Mouse (Mus musculus): ENCODE results near the gene Timm17a. TPM values are rescaled to one million over a fixed set of nuclear protein-coding genes. Genes with fewer than 3 reads are reported as not detected.

Gene Timm17a
- polyA plus RNA-seq (2015; fragmentation: Nextera tagmentation; extraction: Ambion mirVana), result 141 and 151 TPM in 2 replicates

DNA sequence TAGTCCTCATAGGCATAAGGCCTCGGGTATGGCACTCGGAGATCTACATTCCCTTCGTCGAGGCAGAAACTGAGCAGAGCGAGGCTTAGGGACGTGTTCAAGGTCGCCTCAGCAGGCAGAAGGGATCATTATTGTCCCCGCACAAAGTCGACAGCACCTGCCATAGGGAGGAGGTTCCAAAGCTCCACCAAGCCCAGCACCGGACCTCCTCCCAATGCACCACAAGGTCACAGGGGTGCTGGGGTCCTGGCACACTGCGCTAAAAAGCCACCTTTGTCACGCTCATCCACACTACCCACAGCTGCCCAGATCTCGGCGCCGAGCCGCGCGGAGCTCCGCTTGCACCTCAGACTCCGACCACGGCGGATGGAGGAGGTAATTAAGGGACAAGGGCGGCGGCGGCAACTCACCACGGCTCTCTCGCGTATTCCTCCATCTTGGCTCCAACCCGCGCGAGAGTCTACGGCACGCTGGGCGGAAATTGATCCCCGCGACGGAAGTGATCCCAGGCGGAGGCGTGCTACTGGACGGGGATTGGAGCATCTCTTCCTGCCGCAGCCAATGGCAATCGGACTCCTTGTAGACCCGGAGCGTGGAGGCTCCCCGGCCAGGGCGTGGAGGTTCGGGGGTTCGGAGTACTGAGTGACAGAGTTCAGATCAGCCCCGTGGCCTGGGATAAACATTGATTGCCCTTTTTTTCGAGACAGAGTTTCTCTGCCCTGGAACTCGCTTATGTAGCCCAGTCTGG, at the start of gene Timm17a:
Gene Timm17a, minus strand, starts transcription at position 495 of the 748 bp plus-strand sequence.
- H3K4me3 ChIP-seq, result peak within 1 kb of the TSS; percentile 61
- no peaks in the 10 kb centered on the region for H3K9me3 ChIP-seq
- H3K4me2 ChIP-seq (replicated peaks), result peak within 1 kb of the TSS; percentile 84
- H3K27ac ChIP-seq (replicated peaks), result peak within 1 kb of the TSS; percentile 78
- H3K27me3 ChIP-seq, result no peaks in the 10 kb centered on the region
- peak within 1 kb of the TSS; percentile 90 for H3K9ac ChIP-seq (replicated peaks)
- under 1% methylated on average over 51 of the region's 51 CpGs for WGBS
- H3K36me3 ChIP-seq, result peaks cover 10% of the 10 kb centered on the region
- H3K4me1 ChIP-seq, result peaks cover 22% of the 10 kb centered on the region
- peak; percentile 100 for ATAC-seq (replicated peaks)

GRCm38 (mm10) chr1:135362115-135362514, 48.5 kb upstream of the Timm17a start:
- ATAC-seq (replicated peaks), result no peak

DNA sequence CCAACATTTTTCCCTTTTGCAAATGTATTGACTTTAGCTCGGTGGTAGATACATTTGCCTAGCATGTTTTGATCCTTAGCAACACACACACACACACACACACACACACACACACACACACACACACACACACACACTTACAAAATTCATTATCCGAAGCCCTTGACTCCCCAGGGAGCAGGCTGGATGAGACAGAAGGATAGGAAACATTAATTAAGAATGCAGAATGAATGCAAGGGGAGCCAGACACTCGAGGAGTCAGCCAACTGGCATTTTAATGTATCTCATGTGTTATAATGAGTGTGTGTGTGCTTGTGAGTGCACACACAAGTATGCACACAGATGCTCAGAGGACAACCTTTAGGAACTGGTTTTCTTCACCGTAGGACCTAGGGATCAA, 47.9 kb upstream of the Timm17a start:
- Histone ChIP-seq H3K27ac (replicated peaks) (no peak overlapping the region; the same call in 1 of the 2 replicates), H3K9me3 (no peaks in the 10 kb centered on the region), H3K27me3 (no peaks in the 10 kb centered on the region), H3K36me3 (no peaks in the 10 kb centered on the region), H3K4me1 (no peaks in the 10 kb centered on the region), H3K9ac (replicated peaks) (no peak overlapping the region), H3K4me3 (no peak overlapping the region), H3K4me2 (replicated peaks) (no peak overlapping the region)
- ATAC-seq (replicated peaks), result no peak
- WGBS, result 52% methylated on average over 4 of the region's 4 CpGs

More at GRCm38 (mm10) chr1:135362115-135362514, 48.5 kb upstream of the Timm17a start:
- no peaks in the 10 kb centered on the region for H3K9me3 ChIP-seq
- no peaks in the 10 kb centered on the region for H3K27me3 ChIP-seq
- H3K36me3 ChIP-seq, result no peaks in the 10 kb centered on the region
- H3K9ac ChIP-seq (replicated peaks), result no peak overlapping the region
- no peak overlapping the region for H3K4me3 ChIP-seq
- H3K4me1 ChIP-seq, result no peaks in the 10 kb centered on the region
- no peak overlapping the region for H3K4me2 ChIP-seq (replicated peaks)
- H3K27ac ChIP-seq (replicated peaks), result no peak overlapping the region; the same call in 1 of the 2 replicates

DNA sequence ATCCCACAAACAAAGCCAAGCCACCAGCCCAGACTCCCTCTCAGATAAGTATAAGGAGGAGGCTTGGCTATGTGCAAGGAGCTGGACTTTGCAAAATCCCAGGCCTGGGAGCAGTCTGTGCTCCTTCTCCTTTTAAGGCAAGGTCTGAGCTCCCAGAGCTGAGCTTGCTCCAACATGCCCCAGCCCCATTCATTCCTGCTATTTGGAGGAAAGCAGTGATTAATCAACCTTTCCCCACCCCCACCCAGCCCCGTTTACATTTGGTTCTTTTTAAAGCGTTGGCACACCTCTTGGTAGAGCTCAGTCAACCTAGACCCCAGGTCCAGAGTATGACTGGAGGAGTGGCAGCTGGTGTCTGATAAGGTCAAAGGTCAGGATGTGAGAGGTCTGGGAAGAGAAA, 45.5 kb upstream of the Timm17a start:
- no peak overlapping the region for H3K4me3 ChIP-seq
- ATAC-seq (replicated peaks), result no peak
- H3K9ac ChIP-seq (replicated peaks), result no peak overlapping the region
- no peaks in the 10 kb centered on the region for H3K36me3 ChIP-seq
- H3K27ac ChIP-seq (replicated peaks), result no peak overlapping the region
- 48% methylated on average over 2 of the region's 2 CpGs for WGBS
- no peaks in the 10 kb centered on the region for H3K27me3 ChIP-seq
- no peak overlapping the region for H3K4me2 ChIP-seq (replicated peaks)
- H3K9me3 ChIP-seq, result no peaks in the 10 kb centered on the region
- H3K4me1 ChIP-seq, result no peaks in the 10 kb centered on the region

DNA sequence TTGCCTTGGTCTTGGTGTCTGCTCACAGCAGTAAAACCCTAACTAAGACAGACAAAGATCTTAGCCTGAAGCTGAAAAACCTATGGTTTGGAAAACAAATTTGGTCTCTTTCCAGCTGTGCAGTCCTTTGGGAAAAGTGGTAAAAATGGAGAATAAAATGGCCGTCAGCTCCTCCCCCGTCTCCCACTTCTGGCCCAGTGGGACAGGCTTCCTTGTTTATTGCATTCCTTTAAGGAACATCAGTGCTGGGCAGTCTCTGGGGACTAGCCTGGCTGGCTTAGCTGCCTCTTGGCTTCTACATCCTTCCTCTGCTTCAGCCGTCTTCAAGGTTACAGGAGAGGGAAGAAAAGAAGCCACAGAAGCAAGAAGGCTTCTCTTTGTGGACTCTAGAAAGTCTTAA, 38.4 kb upstream of the Timm17a start:
- WGBS, result 81% methylated on average over 3 of the region's 3 CpGs
- H3K9ac ChIP-seq (replicated peaks), result no peak overlapping the region
- no peaks in the 10 kb centered on the region for H3K9me3 ChIP-seq
- H3K27me3 ChIP-seq, result no peaks in the 10 kb centered on the region
- H3K4me3 ChIP-seq, result no peak overlapping the region
- no peak overlapping the region for H3K27ac ChIP-seq (replicated peaks)
- no peaks in the 10 kb centered on the region for H3K4me1 ChIP-seq
- H3K36me3 ChIP-seq, result no peaks in the 10 kb centered on the region
- H3K4me2 ChIP-seq (replicated peaks), result no peak overlapping the region
- ATAC-seq (replicated peaks), result no peak

DNA sequence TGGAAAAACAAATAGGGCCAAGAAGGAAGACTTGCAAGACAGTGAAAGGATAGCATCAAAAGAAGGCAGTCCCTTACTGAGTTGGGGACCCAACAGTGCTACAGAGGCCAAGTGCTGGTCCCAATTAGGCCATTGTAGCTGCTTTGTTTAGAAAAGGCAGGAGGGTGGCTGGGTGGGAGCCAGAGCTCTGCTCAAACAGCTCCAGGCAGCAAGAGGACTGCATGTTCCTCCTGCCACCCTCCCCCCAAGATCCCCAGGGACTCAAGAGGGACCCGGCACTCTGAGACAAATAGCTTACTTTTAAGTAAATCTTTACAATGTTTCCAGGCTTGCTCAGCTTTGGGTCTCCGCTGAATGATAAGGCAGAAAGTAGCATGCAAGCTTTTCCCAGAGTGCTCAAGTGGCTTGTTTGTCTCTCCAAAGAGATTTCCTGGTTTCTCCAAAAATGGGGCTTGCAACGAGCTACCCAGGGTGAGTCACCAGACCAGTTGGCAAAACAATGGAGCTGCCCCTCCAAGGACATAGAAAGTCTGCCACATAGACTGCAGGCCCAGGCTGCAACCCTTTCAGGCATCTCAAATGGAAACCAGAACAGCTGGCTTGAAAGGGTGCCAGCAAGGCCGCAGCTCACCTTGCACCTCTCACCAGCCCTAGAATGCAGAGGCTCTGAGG, 34.1 kb upstream of the Timm17a start:
- Histone ChIP-seq H3K27ac (replicated peaks) (no peak overlapping the region), H3K9me3 (no peaks in the 10 kb centered on the region), H3K4me3 (no peak overlapping the region), H3K4me1 (no peaks in the 10 kb centered on the region), H3K27me3 (no peaks in the 10 kb centered on the region), H3K36me3 (no peaks in the 10 kb centered on the region), H3K4me2 (replicated peaks) (no peak overlapping the region), H3K9ac (replicated peaks) (no peak overlapping the region)
- no peak for ATAC-seq (replicated peaks)
- 47% methylated on average over 4 of the region's 4 CpGs for WGBS

DNA sequence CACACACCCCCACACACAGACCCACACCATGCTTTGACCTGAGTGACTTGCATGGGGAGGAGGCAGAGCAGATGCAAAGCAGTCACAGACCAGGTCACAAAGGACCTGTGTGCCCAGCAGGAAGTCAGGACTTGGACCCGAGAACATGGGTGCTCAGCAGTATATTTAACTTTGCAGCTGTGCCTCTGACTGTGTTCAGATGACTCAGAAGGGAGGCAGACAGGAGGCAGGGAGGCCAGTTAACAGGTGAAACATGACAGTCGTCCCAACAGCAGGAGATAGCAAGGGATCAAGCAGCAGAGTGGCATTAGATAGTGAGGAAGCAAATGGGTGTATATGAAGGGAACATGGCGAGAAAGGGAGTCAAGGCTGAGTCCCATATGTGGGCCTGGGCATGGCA, 33.3 kb upstream of the Timm17a start:
- no peak overlapping the region for H3K9ac ChIP-seq (replicated peaks)
- H3K36me3 ChIP-seq, result no peaks in the 10 kb centered on the region
- H3K4me3 ChIP-seq, result no peak overlapping the region
- H3K9me3 ChIP-seq, result no peaks in the 10 kb centered on the region
- no peaks in the 10 kb centered on the region for H3K4me1 ChIP-seq
- no peak overlapping the region for H3K27ac ChIP-seq (replicated peaks)
- 70% methylated on average over 3 of the region's 3 CpGs for WGBS
- H3K4me2 ChIP-seq (replicated peaks), result no peak overlapping the region
- no peak for ATAC-seq (replicated peaks)
- no peaks in the 10 kb centered on the region for H3K27me3 ChIP-seq

- H3K36me3 ChIP-seq, result no peaks in the 10 kb centered on the region
- no peak overlapping the region for H3K4me2 ChIP-seq (replicated peaks)
- H3K9me3 ChIP-seq, result no peaks in the 10 kb centered on the region
- no peak overlapping the region for H3K9ac ChIP-seq (replicated peaks)
- H3K4me3 ChIP-seq, result no peak overlapping the region
- H3K27ac ChIP-seq (replicated peaks), result no peak overlapping the region
- no peak for ATAC-seq (replicated peaks)
- H3K27me3 ChIP-seq, result no peaks in the 10 kb centered on the region
- 70% methylated on average over 4 of the region's 4 CpGs for WGBS
- no peaks in the 10 kb centered on the region for H3K4me1 ChIP-seq
Measured at GRCm38 (mm10) chr1:135344026-135344425, 30.4 kb upstream of the Timm17a start.

- Histone ChIP-seq H3K27ac (replicated peaks) (no peak overlapping the region), H3K9ac (replicated peaks) (no peak overlapping the region), H3K4me3 (no peak overlapping the region), H3K27me3 (no peaks in the 10 kb centered on the region), H3K9me3 (no peaks in the 10 kb centered on the region), H3K4me1 (no peaks in the 10 kb centered on the region), H3K4me2 (replicated peaks) (no peak overlapping the region), H3K36me3 (no peaks in the 10 kb centered on the region)
- WGBS, result 86% methylated on average over 8 of the region's 8 CpGs
- no peak for ATAC-seq (replicated peaks)
Measured at GRCm38 (mm10) chr1:135341947-135342346, 28.4 kb upstream of the Timm17a start.

GRCm38 (mm10) chr1:135330578-135330977, 17.0 kb upstream of the Timm17a start:
- Histone ChIP-seq H3K4me1 (no peaks in the 10 kb centered on the region), H3K4me3 (no peak overlapping the region), H3K9me3 (no peaks in the 10 kb centered on the region), H3K27me3 (no peaks in the 10 kb centered on the region), H3K36me3 (no peaks in the 10 kb centered on the region), H3K4me2 (replicated peaks) (no peak overlapping the region), H3K27ac (replicated peaks) (no peak overlapping the region), H3K9ac (replicated peaks) (no peak overlapping the region)
- 77% methylated on average over 6 of the region's 6 CpGs for WGBS
- ATAC-seq (replicated peaks), result no peak

DNA sequence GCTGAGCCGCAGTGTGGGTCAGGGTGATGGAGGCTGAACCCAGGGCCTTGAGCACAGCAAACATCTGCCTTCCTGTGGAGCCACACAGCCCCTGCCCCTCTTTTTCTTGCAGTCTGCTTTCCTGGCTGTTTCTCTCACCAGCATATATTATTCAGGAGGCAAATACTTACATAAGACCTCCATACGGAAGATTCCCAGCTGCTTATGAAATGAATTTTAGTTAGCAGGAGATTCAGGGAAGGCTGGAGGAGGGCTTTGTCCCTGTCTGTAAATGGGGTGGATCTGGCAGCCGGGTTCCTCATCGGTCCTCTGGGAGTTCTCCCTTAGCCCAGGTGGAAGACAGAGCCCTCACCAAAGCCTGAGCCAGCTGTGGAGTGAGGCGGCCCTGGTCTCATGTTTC, 14.8 kb upstream of the Timm17a start:
- Histone ChIP-seq H3K4me1 (no peaks in the 10 kb centered on the region), H3K9me3 (no peaks in the 10 kb centered on the region), H3K36me3 (no peaks in the 10 kb centered on the region), H3K4me3 (no peak overlapping the region), H3K27ac (replicated peaks) (no peak overlapping the region), H3K4me2 (replicated peaks) (no peak overlapping the region), H3K9ac (replicated peaks) (no peak overlapping the region), H3K27me3 (no peaks in the 10 kb centered on the region)
- 69% methylated on average over 5 of the region's 5 CpGs for WGBS
- no peak for ATAC-seq (replicated peaks)

DNA sequence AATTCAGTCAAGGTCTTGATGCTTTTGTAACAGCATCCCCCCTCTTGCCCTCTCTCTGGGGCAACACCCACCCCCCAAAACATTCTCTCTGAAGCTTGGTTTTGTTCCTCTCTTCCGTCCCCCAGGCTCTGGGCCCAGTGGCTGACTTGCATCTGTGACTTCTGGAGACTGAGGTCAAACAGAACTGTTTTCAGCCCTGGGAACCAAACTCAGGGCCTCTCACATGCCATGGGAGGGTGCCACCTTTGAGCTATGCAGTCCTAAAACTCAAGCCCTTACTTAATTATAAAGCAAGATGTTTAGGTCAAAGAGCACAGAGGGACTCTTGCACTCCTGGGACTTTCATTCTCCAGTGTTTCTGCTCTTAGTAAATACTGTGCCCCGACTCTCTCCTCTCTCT, 12.4 kb upstream of the Timm17a start:
- no peak for ATAC-seq (replicated peaks)

More for the DNA sequence above, 12.4 kb upstream of the Timm17a start:
- Histone ChIP-seq H3K27ac (replicated peaks) (no peak overlapping the region), H3K4me2 (replicated peaks) (no peak overlapping the region), H3K4me3 (no peak overlapping the region), H3K27me3 (no peaks in the 10 kb centered on the region), H3K36me3 (no peaks in the 10 kb centered on the region), H3K9ac (replicated peaks) (no peak overlapping the region), H3K4me1 (no peaks in the 10 kb centered on the region), H3K9me3 (no peaks in the 10 kb centered on the region)
- WGBS, result 78% methylated on average over 2 of the region's 2 CpGs
